Mouse (Mus musculus): ENCODE data around the gene Clcn2.

The Clcn2 gene

DNA sequence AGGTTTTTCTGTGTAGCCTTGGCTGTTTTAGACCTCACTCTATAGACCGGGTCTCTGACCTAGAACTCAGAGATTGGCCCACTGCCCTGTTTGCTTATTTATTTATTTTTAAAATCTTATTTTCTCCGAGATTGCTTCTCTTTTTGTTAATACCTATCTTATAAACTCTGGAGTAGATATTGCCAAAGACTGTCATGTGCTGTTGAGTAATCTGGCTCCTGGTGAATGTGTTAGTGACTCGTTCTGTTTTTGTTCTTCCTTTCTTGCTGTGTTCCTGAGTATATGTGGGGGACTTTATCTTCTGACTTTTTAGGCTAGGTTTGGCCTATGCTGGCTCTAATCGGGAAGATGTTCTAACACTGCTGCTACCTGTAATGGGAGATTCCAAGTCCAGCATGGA is 59.9 kb downstream of the Clcn2 start:
- DNase-seq (ENCODE audit: low spot score in 2 of 2) = no peak

- DNase-seq (ENCODE audit: low spot score in 2 of 2) = no peak
These were observed 64.2 kb downstream of the Clcn2 start for GRCm38 (mm10) chr16:20653315-20653714.

All from frontal cortex, postnatal 10 days (tissue).